Mouse (Mus musculus) gastrocnemius, postnatal 10 days (tissue): ENCODE measurements around the gene Adra1b. TPM values are rescaled to one million over a fixed set of nuclear protein-coding genes. Genes with fewer than 3 reads are reported as not detected.

Experiments used
- DNase-seq: peaks from one replicate; pipeline ENCODE4 v3.0.0; 2021; ENCODE audit warnings: mixed read lengths
- total RNA-seq, 2 experiments: library from RNA; stranded (reverse); gene quantifications; 2 replicates each; pipeline ENCODE4 v1.2.3; 2021

Adra1b gene
- total RNA-seq, 2 experiments from 2014 or later, result 0.41 to 0.59 TPM

DNA sequence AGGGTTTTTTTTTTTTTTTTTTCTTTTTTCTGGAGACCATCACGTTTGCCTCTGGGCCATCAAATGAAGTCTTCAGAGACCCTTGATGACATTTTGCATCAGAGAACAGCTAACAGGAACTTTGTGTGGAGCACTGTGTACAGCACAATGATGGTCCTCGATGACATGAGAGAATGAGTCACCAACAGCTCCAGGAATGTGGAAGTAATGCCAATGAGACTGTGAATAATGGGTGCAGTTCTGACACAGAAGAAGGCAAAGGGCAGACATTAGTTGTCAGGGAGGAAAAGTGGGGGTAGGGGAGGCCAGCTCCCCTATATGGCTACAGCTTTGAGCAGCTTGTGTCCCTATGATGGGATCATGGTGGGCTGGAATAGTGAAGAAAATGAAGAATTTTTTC, 5.7 kb downstream of the Adra1b start:
- DNase-seq, result no peak

DNA sequence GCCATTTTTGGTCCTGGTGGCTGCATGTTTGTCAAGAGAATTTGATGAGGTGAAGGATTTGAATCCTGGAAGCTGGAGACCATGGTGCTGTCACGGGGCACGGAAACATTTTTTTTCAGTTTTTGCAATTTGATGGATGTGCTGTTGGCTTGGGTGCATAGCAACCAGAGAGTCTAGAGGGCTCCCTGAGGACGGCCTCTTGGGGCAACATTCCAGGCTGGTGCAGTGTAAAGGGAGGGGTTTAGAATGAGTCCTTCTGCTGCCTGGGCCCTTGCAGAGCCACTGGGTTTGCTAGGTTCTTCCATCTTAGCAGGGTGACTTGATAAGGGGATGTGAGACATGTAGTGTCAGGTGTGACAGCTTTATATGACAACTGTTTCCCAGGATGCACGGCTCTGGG, 8.5 kb downstream of the Adra1b start:
- DNase-seq, result no peak

DNA sequence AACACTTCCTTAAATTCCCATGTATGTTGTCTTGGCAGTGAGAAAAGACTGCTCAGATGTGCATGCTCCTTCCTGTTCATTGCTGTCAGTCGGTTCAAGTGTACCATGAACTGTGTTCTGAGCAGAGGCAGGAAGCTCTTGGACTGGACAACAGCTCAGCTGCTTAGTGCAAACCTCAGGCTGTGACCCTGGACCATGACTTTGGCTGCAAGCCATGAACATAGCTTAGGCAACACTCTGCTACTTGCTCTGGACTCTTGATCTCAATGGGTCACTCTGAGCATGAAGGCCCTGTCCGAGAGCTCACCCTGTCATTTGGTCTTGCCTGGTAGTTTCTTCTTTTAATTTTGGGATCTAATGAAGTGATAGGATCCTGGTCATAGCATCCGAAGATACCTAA, 9.6 kb downstream of the Adra1b start:
- DNase-seq, result no peak

DNA sequence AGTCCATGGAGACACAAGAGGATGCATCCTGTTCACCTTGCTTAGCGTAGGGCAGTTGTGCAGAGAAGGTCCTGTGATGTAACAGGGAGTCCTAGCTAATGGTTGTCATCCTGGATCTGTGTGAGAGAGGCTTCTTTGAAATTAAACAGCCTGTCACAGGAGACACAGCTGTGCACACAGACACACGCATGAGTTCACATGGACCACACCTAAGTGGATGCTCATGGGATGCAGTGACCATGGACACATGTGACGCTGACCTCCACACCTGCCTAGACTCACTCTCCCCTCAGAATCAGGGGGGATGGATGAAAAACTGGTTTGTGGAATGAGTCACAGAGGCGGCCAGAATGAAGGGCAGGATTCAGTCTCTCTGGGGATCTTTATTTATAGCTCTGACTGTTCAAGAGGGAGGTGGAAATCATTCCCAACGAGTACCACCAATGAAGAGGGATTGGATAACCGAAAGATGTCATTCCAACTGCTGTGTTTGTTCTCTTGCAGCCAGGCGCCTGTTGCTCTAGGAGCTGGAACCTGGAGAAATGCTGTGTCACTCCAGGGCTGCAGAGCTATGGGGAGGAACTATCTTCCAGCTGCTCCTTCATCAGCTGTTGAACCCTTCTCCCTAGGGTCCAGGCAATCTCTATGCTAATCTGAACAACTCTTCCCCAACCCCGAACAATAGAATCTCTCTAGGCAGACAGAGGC, 11.6 kb downstream of the Adra1b start:
- no peak for DNase-seq

GRCm38 (mm10) chr11:43888736-43889135, 12.3 kb downstream of the Adra1b start:
- no peak for DNase-seq

DNA sequence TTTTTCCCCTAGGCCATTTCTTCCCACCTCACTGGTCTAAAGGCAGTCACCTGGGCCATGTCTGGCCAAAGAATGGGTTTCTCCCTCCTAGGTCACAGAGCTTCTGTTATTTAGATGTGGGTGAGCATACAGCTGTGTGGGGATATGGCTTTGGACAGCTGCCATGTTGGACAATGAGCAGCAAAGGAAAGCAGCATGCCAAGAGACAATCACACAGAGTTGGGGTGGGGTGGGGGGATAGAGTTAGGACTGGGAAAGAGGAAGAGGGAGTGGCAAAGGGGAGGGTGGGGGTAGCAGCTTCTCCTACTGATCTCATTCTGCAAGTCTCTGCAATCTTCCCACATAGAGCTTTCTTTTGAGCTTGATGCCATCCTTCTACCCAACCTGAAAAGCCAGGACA, 13.4 kb downstream of the Adra1b start:
- no peak for DNase-seq

GRCm38 (mm10) chr11:43884521-43884920, 16.5 kb downstream of the Adra1b start:
- DNase-seq, result no peak

GRCm38 (mm10) chr11:43883641-43884181, 17.3 kb downstream of the Adra1b start:
- DNase-seq, result no peak

GRCm38 (mm10) chr11:43877211-43877610, 23.8 kb downstream of the Adra1b start:
- no peak for DNase-seq

GRCm38 (mm10) chr11:43867721-43868281, 33.2 kb downstream of the Adra1b start:
- no peak for DNase-seq

- DNase-seq, result no peak
Observed at GRCm38 (mm10) chr11:43865298-43866165, 35.5 kb downstream of the Adra1b start.

DNA sequence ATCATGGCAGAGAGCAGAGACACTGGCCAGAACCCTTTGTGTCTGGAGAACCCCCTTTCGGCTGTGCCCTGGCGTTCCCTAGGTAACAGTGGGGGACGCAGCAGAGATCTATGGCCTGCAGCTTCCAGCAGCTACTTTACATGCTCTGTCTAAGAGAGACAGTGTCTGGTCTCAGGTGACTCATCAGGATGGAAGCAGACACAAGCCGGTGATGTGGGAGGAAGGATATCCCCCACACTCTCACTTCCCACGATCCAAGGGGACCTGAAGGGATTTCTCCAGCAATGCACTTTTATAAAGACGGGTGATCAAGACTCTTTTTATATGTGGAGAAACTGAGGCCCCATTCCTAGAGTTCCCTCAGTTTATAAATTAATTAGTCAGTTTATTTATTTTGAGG, 48.0 kb downstream of the Adra1b start:
- no peak for DNase-seq

GRCm38 (mm10) chr11:43848056-43848455, 53.0 kb downstream of the Adra1b start:
- DNase-seq, result no peak

DNA sequence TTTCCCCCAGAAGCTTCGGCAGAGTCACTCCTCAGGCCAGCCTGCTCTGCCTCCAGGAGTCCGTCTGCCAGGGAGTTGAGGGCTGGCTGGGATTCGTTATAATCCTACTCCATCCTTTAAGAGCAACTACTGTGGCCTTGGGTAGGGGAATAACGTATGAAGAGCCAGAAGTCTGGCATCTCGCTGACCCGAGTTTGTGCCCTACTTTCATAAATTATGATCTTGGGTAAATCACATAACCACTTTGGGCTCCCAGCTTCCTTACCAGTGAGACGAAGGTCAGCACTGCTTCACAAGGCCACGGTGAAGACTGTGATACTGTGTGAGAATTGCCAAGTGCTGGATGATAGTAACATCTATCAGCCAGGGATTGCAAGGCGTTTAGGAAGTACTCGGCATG, 59.4 kb downstream of the Adra1b start:
- DNase-seq, result no peak

DNA sequence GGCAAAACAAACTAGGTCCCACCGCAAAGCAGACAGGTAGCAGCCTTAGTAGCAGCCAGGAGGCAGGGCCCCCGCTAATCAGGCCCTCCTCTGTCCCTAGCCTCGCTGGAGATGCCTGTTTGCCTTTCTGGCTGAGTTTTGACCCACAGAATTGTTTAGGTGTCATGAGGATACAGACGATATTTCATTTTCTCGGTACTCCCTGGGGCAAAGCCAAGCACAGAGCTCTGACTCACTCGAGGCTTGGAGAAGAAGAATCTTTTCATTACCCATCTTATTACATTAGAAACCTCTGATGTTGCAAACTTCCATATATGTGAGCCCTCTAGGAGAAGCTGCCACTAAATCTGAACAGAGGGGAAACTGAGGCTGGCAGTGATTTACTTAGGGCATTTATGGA, 60.5 kb downstream of the Adra1b start:
- DNase-seq, result no peak

DNA sequence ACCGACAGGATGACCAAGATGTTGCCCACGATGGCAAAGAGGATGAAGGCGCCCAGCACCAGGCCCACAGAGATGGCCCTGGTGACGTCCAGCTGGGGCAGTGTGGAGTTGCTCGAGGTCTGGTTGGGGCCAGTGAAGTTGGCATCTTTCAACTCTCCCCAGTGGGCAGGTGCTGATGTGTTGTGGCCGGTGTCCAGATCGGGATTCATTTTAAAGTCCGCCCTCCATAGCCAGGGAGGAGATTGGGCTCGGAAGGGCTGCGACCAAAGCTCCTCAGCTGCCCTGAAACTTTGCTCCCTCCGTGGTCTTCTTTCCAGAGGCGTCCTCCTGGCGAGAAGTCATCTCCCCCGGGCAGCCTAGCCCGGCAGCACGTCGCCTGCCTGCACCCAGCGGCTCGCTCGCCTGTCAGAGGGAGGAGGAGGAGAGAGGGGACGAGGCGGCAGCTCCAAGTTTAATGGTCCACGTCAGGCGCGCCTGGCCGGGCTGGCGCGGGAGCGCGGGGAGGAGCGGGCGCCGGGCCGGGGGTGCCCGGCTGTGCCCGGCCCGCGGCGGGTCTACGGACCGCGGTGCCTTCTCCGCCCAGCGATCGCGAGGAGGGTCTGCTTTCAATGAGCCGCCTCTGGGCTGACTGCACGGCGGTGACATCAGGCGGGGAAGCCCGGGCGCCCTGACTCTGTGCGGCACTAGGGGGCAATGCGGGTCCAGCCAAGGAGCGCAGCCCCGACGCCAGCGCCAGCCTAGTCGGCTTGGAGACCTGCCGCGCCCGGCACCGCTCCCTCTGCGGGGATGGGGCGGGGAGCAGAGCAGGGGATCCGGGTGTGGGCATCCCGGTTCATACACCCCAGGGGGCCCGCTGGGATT, 64.9 kb downstream of the Adra1b start:
- peak; percentile 82 for DNase-seq

- no peak for DNase-seq
Observed at GRCm38 (mm10) chr11:43835456-43835855, 65.6 kb downstream of the Adra1b start.

DNA sequence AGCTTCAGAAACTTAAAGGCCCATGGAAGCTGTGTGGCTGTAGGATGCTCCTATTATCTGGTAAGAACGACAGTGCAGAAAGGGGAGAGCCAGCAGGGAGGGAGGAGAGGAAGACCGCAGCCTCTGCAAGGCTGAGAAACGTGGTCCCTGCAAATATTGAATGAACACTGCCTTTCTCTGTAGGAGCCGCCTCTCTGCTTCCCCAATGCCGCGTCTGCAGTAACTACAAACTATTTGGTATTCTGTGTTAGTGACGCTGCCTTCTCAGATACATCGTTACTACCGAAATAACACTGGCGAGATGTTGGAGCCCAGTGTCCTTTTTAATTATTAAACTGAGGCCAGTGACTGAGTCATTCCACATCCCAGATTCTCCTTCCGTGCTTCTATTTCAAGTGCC, 66.5 kb downstream of the Adra1b start:
- DNase-seq, result no peak

- no peak for DNase-seq
Observed at GRCm38 (mm10) chr11:43831530-43831929, 69.5 kb downstream of the Adra1b start.

DNA sequence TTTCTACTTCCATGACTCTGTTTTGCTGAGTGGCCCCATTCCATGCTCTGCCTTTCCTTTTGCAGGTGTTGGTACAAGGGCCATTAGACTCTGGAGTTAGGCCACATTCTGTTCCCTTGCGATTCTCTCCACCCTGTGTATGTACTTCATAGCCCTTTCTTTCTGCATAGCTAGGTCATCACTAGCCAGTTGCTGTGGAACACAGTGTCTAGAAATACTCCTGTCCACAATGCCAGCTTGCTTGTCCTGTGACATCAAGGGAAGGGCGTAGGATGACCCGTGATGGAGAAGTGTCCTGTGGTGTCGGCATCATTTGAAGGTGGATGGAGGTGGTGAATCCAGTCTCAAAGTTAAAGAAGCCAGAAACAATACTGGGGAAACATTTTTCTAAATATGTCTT, 74.2 kb downstream of the Adra1b start:
- DNase-seq, result no peak

GRCm38 (mm10) chr11:43823349-43823748, 77.7 kb downstream of the Adra1b start:
- DNase-seq, result no peak
